Mouse (Mus musculus) thymus, adult 2 months (tissue): ENCODE data around the gene Cdc42bpg. TPM values are rescaled to one million over a fixed set of nuclear protein-coding genes. Genes with fewer than 3 reads are reported as not detected.

Experiments
- DNase-seq: peaks from one replicate; pipeline ENCODE4 v3.0.0; 2021
- H3K27ac ChIP-seq: fragments of 200-500 bp; 2 replicates; pipeline ENCODE4 v1.5.1; 2012; ENCODE audit warnings: low read length, control low read depth; ENCODE audit not compliant: control insufficient read depth, insufficient read depth
- H3K27me3 ChIP-seq: fragments of 200-500 bp; 2 replicates; pipeline ENCODE4 v1.6.1; 2012; ENCODE audit warnings: mild to moderate bottlenecking, low read length, moderate library complexity, mixed read lengths; ENCODE audit not compliant: control insufficient read depth, insufficient read depth
- H3K36me3 ChIP-seq: fragments of 200-500 bp; 2 replicates; pipeline ENCODE4 v1.6.1; 2012; ENCODE audit warnings: mild to moderate bottlenecking, low read length, moderate library complexity; ENCODE audit not compliant: control insufficient read depth, insufficient read depth
- H3K4me1 ChIP-seq: fragments of 200-500 bp; replicated peaks from 2 replicates; pipeline ENCODE4 v1.6.1; 2012; ENCODE audit warnings: low read length; ENCODE audit not compliant: control insufficient read depth, insufficient read depth
- H3K4me3 ChIP-seq: fragments of 200-500 bp; 2 replicates; pipeline ENCODE4 v1.5.1; 2012; ENCODE audit warnings: mild to moderate bottlenecking, low read length, control low read depth, moderate library complexity; ENCODE audit not compliant: control insufficient read depth, insufficient read depth
- CTCF ChIP-seq: fragments of 200-500 bp; IDR thresholded peaks from 2 replicates; pipeline ENCODE4 v1.5.1; 2012; ENCODE audit warnings: mild to moderate bottlenecking, control low read depth, low read length, moderate library complexity, borderline replicate concordance; ENCODE audit not compliant: control insufficient read depth, poor library complexity, insufficient read depth; ENCODE audit errors: extremely low read depth
- POLR2A ChIP-seq: fragments of 200-500 bp; IDR thresholded peaks from 2 replicates; pipeline ENCODE4 v1.6.1; 2012; ENCODE audit warnings: mild to moderate bottlenecking, low read length, control low read depth, moderate library complexity; ENCODE audit not compliant: control insufficient read depth, poor library complexity, insufficient read depth; ENCODE audit errors: extremely low read depth
- WGBS: fragments of 180-500 bp; shearing (Covaris S2); methylation state at CpG from one replicate; pipeline ENCODE4 v1.1.7; 2018; 5-methylcytosine and 5-hydroxymethylcytosine counted together
- polyA plus RNA-seq: library from polyadenylated mRNA; depleted of rRNA; stranded (reverse); fragments of >200 nt; gene quantifications from 2 replicates; pipeline ENCODE4 v1.2.3, GENCODE M21; 2012

Gene Cdc42bpg
- polyA plus RNA-seq, 1 experiment, result 12.9 TPM

GRCm38 (mm10) chr19:6336920-6337319 lies 30.7 kb downstream of the Cdc42bpg start:
- H3K4me1 ChIP-seq, result peaks cover 42% of the 10 kb centered on the region
- TF ChIP-seq CTCF, result no peak
- no peak for TF ChIP-seq POLR2A
- H3K27me3 ChIP-seq, result no peaks in the 10 kb centered on the region
- H3K36me3 ChIP-seq, result no peaks in the 10 kb centered on the region
- 98% methylated on average over 10 of the region's 10 CpGs for WGBS
- no peak overlapping the region for H3K27ac ChIP-seq
- no peak overlapping the region for H3K4me3 ChIP-seq
- DNase-seq, result no peak

GRCm38 (mm10) chr19:6338171-6338570 lies 31.9 kb downstream of the Cdc42bpg start:
- Histone ChIP-seq H3K4me1 (peaks cover 52% of the 10 kb centered on the region), H3K4me3 (no peak overlapping the region), H3K27ac (no peak overlapping the region), H3K27me3 (no peaks in the 10 kb centered on the region), H3K36me3 (no peaks in the 10 kb centered on the region)
- WGBS, result 99% methylated on average over 7 of the region's 7 CpGs
- no peak for DNase-seq
- TF ChIP-seq CTCF (no peak), POLR2A (no peak)

DNA sequence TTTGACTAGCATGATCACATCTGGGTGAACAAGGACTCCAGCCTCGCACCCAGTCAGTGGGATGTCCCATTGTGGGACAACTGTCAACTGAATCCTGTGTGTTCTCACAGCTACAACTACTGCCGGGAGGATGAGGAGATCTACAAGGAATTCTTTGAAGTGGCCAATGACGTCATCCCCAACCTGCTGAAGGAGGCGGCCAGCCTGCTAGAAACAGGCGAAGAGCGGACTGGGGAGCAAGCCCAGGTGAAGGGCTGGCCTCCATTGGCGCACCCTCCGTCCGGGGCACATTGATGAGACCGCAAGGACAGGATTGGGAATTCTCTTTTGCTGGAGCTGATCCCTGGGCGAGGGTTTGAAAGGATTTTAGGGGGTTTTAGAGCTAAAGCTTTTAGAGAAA lies 32.5 kb downstream of the Cdc42bpg start:
- DNase-seq, result no peak
- TF ChIP-seq POLR2A (no peak), CTCF (no peak)
- H3K27ac ChIP-seq, result no peak overlapping the region
- no peaks in the 10 kb centered on the region for H3K27me3 ChIP-seq
- H3K36me3 ChIP-seq, result no peaks in the 10 kb centered on the region
- peaks cover 55% of the 10 kb centered on the region for H3K4me1 ChIP-seq
- no peak overlapping the region for H3K4me3 ChIP-seq
- WGBS, result 96% methylated on average over 11 of the region's 11 CpGs

DNA sequence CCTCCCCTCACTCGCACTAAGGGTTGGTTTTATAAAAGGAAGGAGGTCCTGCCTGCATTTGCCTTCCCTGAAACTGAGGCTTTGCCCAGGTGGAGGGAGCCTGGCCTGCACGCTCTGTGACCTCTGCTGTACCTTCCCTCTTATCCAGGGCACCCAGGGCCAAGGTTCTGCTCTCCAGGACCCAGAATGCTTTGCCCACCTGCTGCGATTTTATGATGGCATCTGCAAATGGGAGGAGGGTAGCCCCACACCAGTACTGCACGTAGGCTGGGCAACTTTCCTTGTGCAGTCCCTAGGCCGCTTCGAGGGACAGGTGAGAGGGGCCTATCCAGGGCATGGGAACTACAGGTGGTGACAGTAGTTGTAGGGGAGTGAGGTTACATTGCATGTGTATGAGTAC lies 32.9 kb downstream of the Cdc42bpg start:
- Histone ChIP-seq H3K27ac (no peak overlapping the region), H3K27me3 (no peaks in the 10 kb centered on the region), H3K4me1 (peaks cover 54% of the 10 kb centered on the region), H3K4me3 (no peak overlapping the region), H3K36me3 (no peaks in the 10 kb centered on the region; the same call in 1 of the 2 replicates)
- DNase-seq, result no peak
- TF ChIP-seq CTCF, result no peak
- TF ChIP-seq POLR2A, result no peak
- 97% methylated on average over 6 of the region's 6 CpGs for WGBS

- DNase-seq, result peak; percentile 74
These were observed 33.7 kb downstream of the Cdc42bpg start for GRCm38 (mm10) chr19:6339890-6340504.

DNA sequence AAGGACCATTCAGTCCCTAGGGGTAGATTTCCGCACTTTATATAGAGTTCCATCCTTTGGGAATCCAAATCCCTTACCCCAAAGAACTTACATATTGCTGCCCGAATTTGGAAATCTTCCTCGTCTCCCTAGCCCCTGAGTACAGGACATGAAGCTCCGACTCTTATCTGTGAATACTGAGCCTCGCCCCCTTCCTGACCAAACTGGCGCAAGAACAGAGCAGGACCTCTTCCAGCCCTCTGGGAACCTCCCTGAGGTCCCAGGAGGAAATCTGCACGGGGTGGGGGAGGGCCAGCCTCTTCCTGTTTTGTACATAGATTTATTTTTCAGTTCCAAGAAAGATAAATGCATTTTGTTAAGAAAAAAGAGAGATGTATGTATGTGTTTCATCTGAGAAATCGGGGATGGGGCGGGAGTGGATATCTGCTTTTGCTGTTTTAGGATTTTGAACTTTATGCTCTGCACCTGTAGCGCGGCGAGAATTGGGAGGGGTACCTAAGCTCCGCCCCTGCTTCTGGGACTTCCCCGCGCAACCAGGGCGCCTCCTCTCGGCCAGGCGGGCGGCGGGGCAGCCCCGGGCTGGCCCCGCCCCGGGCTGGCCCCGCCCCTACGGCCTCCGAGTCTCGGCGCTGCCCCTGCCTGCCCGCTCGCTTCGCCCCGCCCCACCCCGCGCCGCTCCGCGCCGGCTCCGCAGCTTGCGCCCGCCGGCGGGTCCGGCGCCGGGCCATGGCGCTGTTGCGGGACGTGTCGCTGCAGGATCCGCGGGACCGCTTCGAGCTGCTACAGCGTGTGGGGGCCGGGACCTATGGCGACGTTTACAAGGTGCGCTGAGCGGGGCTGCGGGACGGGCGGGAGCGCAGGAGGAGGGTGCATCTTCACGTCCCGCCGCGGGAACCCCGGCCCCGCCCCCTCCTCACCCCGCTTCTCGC lies 34.5 kb downstream of the Cdc42bpg start, which contains the start of gene Map4k2:
Gene Map4k2 (plus strand): TSS at position 612 of the 929 bp plus-strand sequence.
- Histone ChIP-seq H3K4me1 (peaks cover 46% of the 10 kb centered on the region), H3K27ac (peak within 1 kb of the TSS; percentile 83), H3K4me3 (peak within 1 kb of the TSS; percentile 80), H3K36me3 (peaks cover 5% of the 10 kb centered on the region; the same call in 1 of the 2 replicates), H3K27me3 (no peaks in the 10 kb centered on the region)
- WGBS, result 4% methylated on average over 62 of the region's 72 CpGs
- peak; percentile 91 for DNase-seq
- TF ChIP-seq POLR2A (peak; percentile 44; the same call in 1 of the 2 replicates), CTCF (peak; percentile 59; the same call in 1 of the 2 replicates)

More at GRCm38 (mm10) chr19:6339890-6340504, 33.7 kb downstream of the Cdc42bpg start:
- H3K4me1 ChIP-seq, result peaks cover 50% of the 10 kb centered on the region
- TF ChIP-seq CTCF (0 out of 2 replicates have a peak, but pooled peaks have one; percentile 12), POLR2A (no peak)
- WGBS, result 26% methylated on average over 15 of the region's 15 CpGs
- peak overlapping the region; percentile 79 for H3K27ac ChIP-seq
- no peak overlapping the region for H3K4me3 ChIP-seq
- no peaks in the 10 kb centered on the region for H3K27me3 ChIP-seq
- H3K36me3 ChIP-seq, result no peaks in the 10 kb centered on the region; the same call in 1 of the 2 replicates
